Mouse (Mus musculus) megakaryocyte, embryonic 14.5 days (primary cell): ENCODE measurements around the gene Rhno1. TPM values are rescaled to one million over a fixed set of nuclear protein-coding genes. Genes with fewer than 3 reads are reported as not detected.
"Not testable (repeated sequence)": the region's sequence is repeated elsewhere in the genome, so short reads cannot be mapped to it uniquely, and the experiment has no call there.

Experiments used
- H3K27me3 ChIP-seq: replicated peaks from 2 replicates; pipeline ENCODE3; 2012; ENCODE audit warnings: inconsistent platforms
- H3K36me3 ChIP-seq: replicated peaks from 2 replicates; pipeline ENCODE3; 2012; ENCODE audit warnings: low read length, inconsistent platforms, mixed read lengths
- H3K4me1 ChIP-seq: 2 replicates; pipeline ENCODE4 v1.6.1; 2012; ENCODE audit warnings: inconsistent platforms
- H3K4me3 ChIP-seq: replicated peaks from 2 replicates; pipeline ENCODE3; 2012; ENCODE audit warnings: moderate library complexity, mild to moderate bottlenecking, inconsistent platforms
- H3K9me3 ChIP-seq: 2 replicates; pipeline ENCODE4 v1.6.1; 2012; ENCODE audit warnings: inconsistent platforms
- FLI1 ChIP-seq: IDR thresholded peaks from 2 replicates; pipeline ENCODE4 v1.6.1; 2012; ENCODE audit warnings: low read length, inconsistent platforms, mixed read lengths
- GATA1 ChIP-seq: IDR thresholded peaks from 3 replicates; pipeline ENCODE4 v1.6.1; 2012; ENCODE audit warnings: mixed read lengths, low read length, inconsistent platforms, borderline replicate concordance
- polyA plus RNA-seq: library from polyadenylated mRNA; stranded (reverse); fragments of >175 nt; gene quantifications from 2 replicates; pipeline ENCODE4 v1.2.3, GENCODE M21; 2012; ENCODE audit warnings: low replicate concordance; ENCODE audit not compliant: insufficient read depth

The Rhno1 gene
- polyA plus RNA-seq, 1 experiment: 30.5 TPM

GRCm38 (mm10) chr6:128389185-128389584, 26.5 kb upstream of the Rhno1 start:
- TF ChIP-seq FLI1: no peak
- TF ChIP-seq GATA1: no peak
- H3K4me3 ChIP-seq: no peak overlapping the region
- no peaks in the 10 kb centered on the region for H3K36me3 ChIP-seq
- H3K4me1 ChIP-seq: no peaks in the 10 kb centered on the region
- H3K9me3 ChIP-seq: no peaks in the 10 kb centered on the region
- peaks cover 32% of the 10 kb centered on the region for H3K27me3 ChIP-seq

GRCm38 (mm10) chr6:128385026-128385425, 22.3 kb upstream of the Rhno1 start:
- H3K9me3 ChIP-seq: no peaks in the 10 kb centered on the region
- no peak for TF ChIP-seq GATA1
- TF ChIP-seq FLI1: no peak
- peaks cover 44% of the 10 kb centered on the region for H3K27me3 ChIP-seq

GRCm38 (mm10) chr6:128383752-128384151, 21.0 kb upstream of the Rhno1 start:
- Histone ChIP-seq H3K9me3 (no peaks in the 10 kb centered on the region), H3K27me3 (peaks cover 42% of the 10 kb centered on the region), H3K4me3 (no peak overlapping the region), H3K4me1 (peaks cover 14% of the 10 kb centered on the region), H3K36me3 (no peaks in the 10 kb centered on the region)
- TF ChIP-seq FLI1: no peak
- no peak for TF ChIP-seq GATA1

More at GRCm38 (mm10) chr6:128385026-128385425, 22.3 kb upstream of the Rhno1 start:
- Histone ChIP-seq H3K36me3 (no peaks in the 10 kb centered on the region), H3K4me1 (peaks cover 7% of the 10 kb centered on the region), H3K4me3 (no peak overlapping the region)

GRCm38 (mm10) chr6:128381254-128381653, 18.5 kb upstream of the Rhno1 start:
- Histone ChIP-seq H3K9me3 (no peaks in the 10 kb centered on the region), H3K4me3 (no peak overlapping the region), H3K36me3 (peaks cover 6% of the 10 kb centered on the region), H3K27me3 (peaks cover 36% of the 10 kb centered on the region), H3K4me1 (peaks cover 14% of the 10 kb centered on the region)
- TF ChIP-seq GATA1: no peak
- TF ChIP-seq FLI1: no peak

- not testable (repeated sequence) for H3K4me3 ChIP-seq, H3K9me3 ChIP-seq, H3K36me3 ChIP-seq
- H3K4me1 ChIP-seq: peaks cover 14% of the 10 kb centered on the region
- peaks cover 32% of the 10 kb centered on the region for H3K27me3 ChIP-seq
Observed at GRCm38 (mm10) chr6:128380594-128381167, 18.0 kb upstream of the Rhno1 start.

DNA sequence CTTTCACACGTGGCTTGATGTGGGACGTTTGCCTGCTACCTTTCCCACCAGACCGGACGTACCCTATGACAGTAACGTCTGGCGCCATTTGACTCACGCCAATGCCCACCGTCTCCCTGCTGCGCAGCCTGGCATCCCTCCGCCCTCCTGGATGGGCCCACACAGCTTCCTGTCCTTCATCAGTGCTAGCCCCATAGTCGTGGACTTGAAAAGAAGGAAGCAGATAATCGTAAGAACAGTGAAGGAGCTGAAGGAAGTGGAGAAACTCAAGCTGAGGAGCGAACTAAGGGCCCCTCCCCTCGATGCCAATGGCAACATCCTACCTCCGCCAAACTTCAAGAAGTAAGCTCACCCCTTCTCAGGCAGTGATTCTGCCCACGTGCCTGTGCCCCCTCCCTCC, 16.9 kb upstream of the Rhno1 start:
- H3K4me3 ChIP-seq: no peak overlapping the region
- H3K27me3 ChIP-seq: peaks cover 25% of the 10 kb centered on the region
- TF ChIP-seq FLI1 (no peak), GATA1 (no peak)
- H3K9me3 ChIP-seq: no peaks in the 10 kb centered on the region
- H3K4me1 ChIP-seq: peaks cover 14% of the 10 kb centered on the region
- peaks cover 15% of the 10 kb centered on the region for H3K36me3 ChIP-seq

DNA sequence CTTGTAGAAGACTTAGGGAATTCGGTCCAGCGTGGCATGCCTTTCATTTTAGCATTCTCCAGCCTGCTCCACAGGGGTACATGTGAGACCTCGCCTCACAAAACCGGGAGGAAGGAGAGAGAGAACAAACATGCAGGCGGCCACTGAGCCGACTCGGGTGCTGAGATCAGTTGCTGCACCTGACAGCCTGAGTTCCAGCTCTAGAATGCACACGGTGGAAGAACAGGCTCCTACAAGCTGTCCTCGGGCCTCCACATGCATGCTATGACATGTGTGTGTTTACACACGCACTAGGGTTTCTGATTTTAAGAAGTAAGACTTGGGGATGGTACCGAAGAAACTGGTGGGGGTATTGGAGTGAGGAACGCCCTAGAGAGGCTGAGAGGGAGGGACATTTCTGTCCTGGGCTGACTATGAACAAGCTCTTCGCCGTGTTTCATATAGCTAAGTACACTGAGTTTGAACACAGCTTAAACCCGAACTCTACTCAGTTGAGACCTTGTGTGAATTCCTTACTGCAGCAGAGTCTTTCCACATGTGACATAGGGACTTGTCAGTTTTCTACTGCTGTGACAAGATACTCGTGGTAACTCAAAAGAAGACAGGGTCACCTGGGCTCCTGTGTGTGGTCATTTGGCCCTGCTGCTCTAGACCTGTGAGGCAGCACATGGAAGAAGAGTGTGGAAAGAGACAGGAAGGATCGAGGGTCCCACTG, 13.8 kb upstream of the Rhno1 start:
- peaks cover 7% of the 10 kb centered on the region for H3K27me3 ChIP-seq
- TF ChIP-seq GATA1 (no peak), FLI1 (no peak)
- H3K36me3 ChIP-seq: peaks cover 46% of the 10 kb centered on the region
- no peaks in the 10 kb centered on the region for H3K9me3 ChIP-seq
- peaks cover 19% of the 10 kb centered on the region for H3K4me1 ChIP-seq
- no peak overlapping the region for H3K4me3 ChIP-seq

- TF ChIP-seq FLI1: no peak
- TF ChIP-seq GATA1: no peak
- Histone ChIP-seq H3K36me3 (peaks cover 59% of the 10 kb centered on the region), H3K4me3 (no peak within 1 kb of the TSS), H3K27me3 (peaks cover 5% of the 10 kb centered on the region), H3K4me1 (peaks cover 13% of the 10 kb centered on the region), H3K9me3 (no peaks in the 10 kb centered on the region)
Observed at GRCm38 (mm10) chr6:128375192-128375591, 12.5 kb upstream of the Rhno1 start, which contains the start of the genes Tex52 and Gm44596. Gene Tex52, plus strand, starts transcription at chr6:128375456. Gene Gm44596, plus strand, starts transcription at chr6:128375503.

- H3K27me3 ChIP-seq: no peaks in the 10 kb centered on the region
- no peaks in the 10 kb centered on the region for H3K9me3 ChIP-seq
- peaks cover 97% of the 10 kb centered on the region for H3K36me3 ChIP-seq
- H3K4me1 ChIP-seq: peaks cover 17% of the 10 kb centered on the region
- H3K4me3 ChIP-seq: no peak overlapping the region
- TF ChIP-seq GATA1 (no peak), FLI1 (no peak)
Observed at GRCm38 (mm10) chr6:128370040-128370439, 7.3 kb upstream of the Rhno1 start.

DNA sequence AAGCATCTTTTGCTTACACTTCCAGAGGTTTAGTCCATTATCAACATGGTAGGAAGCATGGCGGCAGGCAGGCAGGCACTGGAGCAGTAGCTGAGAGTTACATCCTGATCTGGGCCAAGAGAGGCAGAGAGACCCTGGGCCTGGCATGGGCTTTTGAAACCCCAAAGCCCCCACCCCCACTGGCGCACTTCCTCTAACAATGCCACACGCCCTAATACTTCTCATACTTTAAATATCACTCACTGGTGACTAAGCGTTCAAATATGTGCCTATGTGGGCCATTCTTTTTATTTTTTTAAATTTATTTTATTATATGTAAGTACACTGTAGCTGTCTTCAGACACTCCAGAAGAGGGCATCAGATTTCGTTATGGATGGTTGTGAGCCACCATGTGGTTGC, 3.8 kb upstream of the Rhno1 start:
- no peaks in the 10 kb centered on the region for H3K27me3 ChIP-seq
- H3K4me1 ChIP-seq: peaks cover 32% of the 10 kb centered on the region
- H3K4me3 ChIP-seq: no peak overlapping the region
- no peaks in the 10 kb centered on the region for H3K9me3 ChIP-seq
- TF ChIP-seq GATA1 (no peak), FLI1 (no peak)
- H3K36me3 ChIP-seq: peaks cover 62% of the 10 kb centered on the region
